Mouse (Mus musculus): Measurements from ENCODE around the gene Cyp2c68. TPM values are rescaled to one million over a fixed set of nuclear protein-coding genes. Genes with fewer than 3 reads are reported as not detected.
"Not testable (repeated sequence)": the region's sequence is repeated elsewhere in the genome, so short reads cannot be mapped to it uniquely, and the experiment has no call there.

Gene Cyp2c68
- not detected for total RNA-seq (2021)
- long read RNA-seq, experiment 1, result 0 reads
- long read RNA-seq, experiment 2, result 0 reads

- no peak for DNase-seq
Observed at GRCm38 (mm10) chr19:39740920-39741319, at the start of gene Cyp2c68. Gene Cyp2c68, minus strand, starts transcription at chr19:39741054.

- DNase-seq, result not testable (repeated sequence)
Observed at GRCm38 (mm10) chr19:39785458-39785857, 44.6 kb upstream of the Cyp2c68 start.

GRCm38 (mm10) chr19:39745357-39745756 lies 4.5 kb upstream of the Cyp2c68 start:
- no peak for DNase-seq

- DNase-seq, result not testable (repeated sequence)
Observed at GRCm38 (mm10) chr19:39744361-39744760, 3.5 kb upstream of the Cyp2c68 start.

GRCm38 (mm10) chr19:39711116-39711515 lies 29.7 kb downstream of the Cyp2c68 start:
- DNase-seq, result not testable (repeated sequence)

- not testable (repeated sequence) for DNase-seq
Observed at GRCm38 (mm10) chr19:39665650-39666049, 75.2 kb downstream of the Cyp2c68 start.

GRCm38 (mm10) chr19:39652381-39652780 lies 88.5 kb downstream of the Cyp2c68 start:
- DNase-seq, result no peak

GRCm38 (mm10) chr19:39648938-39649337 lies 91.9 kb downstream of the Cyp2c68 start, which contains the start of gene Cyp2c67:
Gene Cyp2c67, minus strand, starts transcription at chr19:39649051.
- no peak for DNase-seq

GRCm38 (mm10) chr19:39647519-39647918 lies 93.3 kb downstream of the Cyp2c68 start:
- no peak for DNase-seq

GRCm38 (mm10) chr19:39644551-39644950 lies 96.3 kb downstream of the Cyp2c68 start:
- DNase-seq, result not testable (repeated sequence)

Other genes with a start within 250 kb of the Cyp2c68 start
- not detected for gene Cyp2c39, start 230.2 kb downstream of the Cyp2c68 start, total RNA-seq (2021)
- gene Cyp2c67, start 92.0 kb downstream of the Cyp2c68 start, total RNA-seq (2021), result not detected
- not detected for gene Cyp2c40, start 71.8 kb upstream of the Cyp2c68 start, total RNA-seq (2021)
- not detected for gene Cyp2c69, start 145.7 kb upstream of the Cyp2c68 start, total RNA-seq (2021)

All from gastrocnemius, postnatal 25 days (tissue).